Mouse (Mus musculus): ENCODE data around the gene Eme1. TPM values are rescaled to one million over a fixed set of nuclear protein-coding genes. Genes with fewer than 3 reads are reported as not detected.
"Not testable (repeated sequence)": the region's sequence is repeated elsewhere in the genome, so short reads cannot be mapped to it uniquely, and the experiment has no call there.

Eme1 gene
- total RNA-seq (2021) = not detected
- long read RNA-seq, experiment 1 = 0 reads
- long read RNA-seq, experiment 2 = 0 reads

- peak; percentile 83 to 85 for DNase-seq (ENCODE audit: low spot score in 2 of 2)
Measured at GRCm38 (mm10) chr11:94653663-94654436, at the start of gene Eme1, which contains the start of gene Mrpl27. Gene Eme1 (minus strand): TSS chr11:94653964. Gene Mrpl27 (plus strand): TSS chr11:94653767.

- DNase-seq (ENCODE audit: low spot score in 2 of 2) = no peak
Measured at GRCm38 (mm10) chr11:94702216-94702610, 48.4 kb upstream of the Eme1 start.

- DNase-seq (ENCODE audit: low spot score in 2 of 2) = no peak
Measured at GRCm38 (mm10) chr11:94701401-94702215, 47.8 kb upstream of the Eme1 start.

- no peak for DNase-seq (ENCODE audit: low spot score in 2 of 2)
Measured at GRCm38 (mm10) chr11:94699399-94699798, 45.6 kb upstream of the Eme1 start.

- DNase-seq (ENCODE audit: low spot score in 2 of 2) = no peak
Measured at GRCm38 (mm10) chr11:94697703-94698464, 44.1 kb upstream of the Eme1 start.

DNA sequence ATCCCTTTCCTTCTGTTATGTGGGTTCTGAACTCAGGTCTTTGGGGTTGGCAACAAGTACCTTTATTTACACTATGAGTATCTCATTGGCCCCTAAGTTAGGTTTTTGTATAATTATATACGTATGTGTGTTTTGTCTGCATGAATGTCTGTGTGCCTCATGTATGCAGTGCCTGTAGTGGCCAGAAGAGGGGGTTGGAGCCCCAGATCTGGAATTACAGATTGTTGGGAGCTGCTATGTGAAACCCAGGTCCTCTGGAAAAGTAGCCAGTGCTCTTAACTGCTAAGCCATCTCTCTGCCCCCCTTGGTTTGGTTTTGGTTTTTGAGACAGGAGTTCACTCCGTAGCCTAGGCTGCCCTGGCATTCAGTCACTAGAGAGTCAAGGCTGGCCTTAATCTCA, 43.4 kb upstream of the Eme1 start:
- DNase-seq (ENCODE audit: low spot score in 2 of 2) = no peak

GRCm38 (mm10) chr11:94695508-94695907, 41.7 kb upstream of the Eme1 start:
- no peak for DNase-seq (ENCODE audit: low spot score in 2 of 2)

- not testable (repeated sequence) for DNase-seq (ENCODE audit: low spot score in 2 of 2)
Measured at GRCm38 (mm10) chr11:94692502-94692901, 38.7 kb upstream of the Eme1 start.

- no peak for DNase-seq (ENCODE audit: low spot score in 2 of 2)
Measured at GRCm38 (mm10) chr11:94687178-94687577, 33.4 kb upstream of the Eme1 start.

DNA sequence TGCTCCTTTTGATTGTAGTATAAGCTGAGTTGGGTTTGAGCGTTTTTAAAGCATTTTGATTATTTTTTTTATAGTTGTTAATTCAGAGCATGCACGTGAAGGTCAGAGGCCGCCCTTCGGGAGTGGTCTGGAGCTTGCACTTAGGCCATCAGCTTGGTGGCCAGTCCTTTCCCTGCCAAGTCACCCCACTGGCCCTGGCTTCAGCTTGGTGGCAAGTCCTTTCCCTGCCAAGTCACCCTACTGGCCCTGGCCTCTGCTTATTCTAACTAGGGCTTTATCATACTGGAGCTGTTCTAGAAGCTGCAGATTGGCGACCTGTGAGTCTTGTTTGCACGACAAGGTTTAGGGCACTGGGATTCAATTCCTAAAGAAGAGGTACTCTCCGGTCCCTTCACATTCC, 28.7 kb upstream of the Eme1 start:
- no peak for DNase-seq (ENCODE audit: low spot score in 2 of 2)

DNA sequence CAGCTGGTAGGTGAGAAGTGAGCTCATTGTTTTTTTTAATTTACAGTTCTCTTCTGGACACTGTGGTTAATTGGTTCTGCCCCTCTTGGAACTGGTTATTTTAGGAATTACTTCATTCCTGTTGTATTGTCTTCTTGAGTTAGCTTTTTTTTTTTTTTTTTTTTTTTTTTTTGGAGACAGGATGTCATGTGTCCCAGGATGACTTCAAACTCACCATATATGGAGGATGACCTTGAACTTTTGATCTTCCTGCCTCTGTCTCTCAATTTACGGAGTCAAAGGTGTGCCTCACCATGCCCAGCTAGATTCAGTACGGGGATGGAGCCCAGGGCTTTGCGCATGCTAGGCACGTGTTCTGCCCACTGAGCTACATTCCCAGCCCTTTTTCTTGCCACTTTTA, 27.9 kb upstream of the Eme1 start:
- no peak for DNase-seq (ENCODE audit: low spot score in 2 of 2)

- no peak for DNase-seq (ENCODE audit: low spot score in 2 of 2)
Measured at GRCm38 (mm10) chr11:94680639-94681038, 26.9 kb upstream of the Eme1 start.

DNA sequence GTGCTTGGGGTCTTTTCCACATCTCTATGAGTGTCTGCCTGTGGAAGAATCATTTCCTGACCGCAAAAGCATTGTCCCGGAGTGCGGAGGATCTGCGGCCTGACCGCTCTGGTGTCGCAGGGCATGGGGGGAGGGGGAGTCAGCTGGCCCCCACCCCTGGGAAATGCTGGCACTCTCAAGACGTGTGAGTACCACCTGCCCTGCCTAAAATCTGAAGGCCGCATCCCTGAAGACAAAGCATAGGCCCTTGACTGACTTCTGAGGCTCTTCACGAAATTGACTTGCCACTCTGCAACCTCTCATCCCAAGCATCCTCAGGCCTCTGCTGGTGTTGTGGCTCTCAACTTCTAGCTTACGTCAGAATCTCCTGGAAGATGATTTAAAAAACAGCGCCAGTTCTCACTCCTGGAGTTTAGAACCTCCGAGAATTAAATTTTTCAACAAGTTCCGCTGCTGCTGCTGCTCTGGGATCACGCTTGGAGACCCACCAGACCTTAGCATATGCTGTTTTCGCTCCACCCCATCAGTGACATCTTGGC, 23.9 kb upstream of the Eme1 start:
- DNase-seq (ENCODE audit: low spot score in 2 of 2) = no peak

GRCm38 (mm10) chr11:94676754-94677606, 23.2 kb upstream of the Eme1 start, which contains the start of gene Xylt2:
Gene Xylt2 (minus strand): TSS chr11:94677515.
- peak; percentile 82 to 91 for DNase-seq (ENCODE audit: low spot score in 2 of 2)

GRCm38 (mm10) chr11:94676308-94676707, 22.5 kb upstream of the Eme1 start:
- no peak for DNase-seq (ENCODE audit: low spot score in 2 of 2)

- DNase-seq (ENCODE audit: low spot score in 2 of 2) = no peak
Measured at GRCm38 (mm10) chr11:94675446-94675845, 21.7 kb upstream of the Eme1 start.

DNA sequence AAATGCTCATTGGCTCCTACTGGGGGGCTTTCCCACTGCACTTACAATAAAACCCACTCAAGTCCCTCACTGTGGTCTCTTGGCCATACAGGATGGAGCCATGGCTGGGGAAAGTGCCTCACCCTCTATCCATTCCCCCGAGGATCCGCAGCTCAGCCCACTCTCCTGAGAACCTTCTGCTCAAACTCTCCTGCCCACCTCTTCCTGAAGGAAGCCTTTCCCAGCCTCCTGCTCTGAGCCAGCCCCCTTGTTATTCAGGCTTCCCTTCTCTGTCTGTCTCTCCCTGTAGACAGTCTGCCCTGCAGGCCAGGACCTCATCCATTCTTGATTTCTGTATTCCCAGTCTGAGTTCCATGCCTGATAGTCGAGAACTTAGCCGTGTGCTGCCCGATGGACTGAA, 21.2 kb upstream of the Eme1 start:
- peak; percentile 31 to 50 for DNase-seq (ENCODE audit: low spot score in 2 of 2)

DNA sequence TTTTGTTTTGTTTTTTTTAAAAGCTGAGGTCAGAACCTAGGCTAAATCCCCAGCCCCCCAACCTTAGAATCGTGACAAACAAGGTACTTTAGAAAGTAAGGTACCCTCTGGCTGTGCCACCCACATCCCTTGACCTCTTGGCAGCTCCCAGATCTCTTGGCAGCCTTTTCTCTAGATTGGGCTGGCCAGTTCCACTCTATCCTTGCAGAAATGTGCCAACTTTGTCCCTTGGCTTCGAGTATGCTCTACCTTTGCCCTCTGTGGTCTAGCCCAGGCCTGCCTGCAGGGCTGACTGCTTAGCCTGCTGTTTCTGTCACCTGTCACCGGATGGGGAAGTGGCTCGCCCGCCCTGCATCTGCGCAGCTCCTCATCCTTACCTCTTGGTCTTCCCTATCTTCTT, 11.5 kb upstream of the Eme1 start:
- DNase-seq (ENCODE audit: low spot score in 2 of 2) = no peak

DNA sequence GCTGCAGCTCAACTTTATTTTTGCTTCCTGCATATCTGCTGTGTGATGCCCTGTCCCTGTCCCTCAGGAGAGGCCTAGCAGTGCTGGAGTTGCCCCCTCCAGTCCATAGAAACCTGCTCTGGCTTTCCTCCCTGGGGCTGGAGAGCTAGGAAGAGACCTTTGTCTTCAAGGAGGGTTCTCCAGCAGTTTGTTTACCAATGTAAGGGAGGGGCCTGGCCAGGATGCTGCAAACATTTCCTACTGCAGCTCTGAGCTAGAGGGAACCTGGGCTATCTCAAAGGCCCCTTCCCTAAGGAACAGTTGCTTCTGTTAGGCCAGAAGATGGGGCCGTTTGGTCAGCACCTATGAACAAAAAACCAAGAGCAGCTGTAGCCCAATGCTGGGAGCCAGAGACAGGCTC, 7.6 kb upstream of the Eme1 start:
- no peak for DNase-seq (ENCODE audit: low spot score in 2 of 2)

DNA sequence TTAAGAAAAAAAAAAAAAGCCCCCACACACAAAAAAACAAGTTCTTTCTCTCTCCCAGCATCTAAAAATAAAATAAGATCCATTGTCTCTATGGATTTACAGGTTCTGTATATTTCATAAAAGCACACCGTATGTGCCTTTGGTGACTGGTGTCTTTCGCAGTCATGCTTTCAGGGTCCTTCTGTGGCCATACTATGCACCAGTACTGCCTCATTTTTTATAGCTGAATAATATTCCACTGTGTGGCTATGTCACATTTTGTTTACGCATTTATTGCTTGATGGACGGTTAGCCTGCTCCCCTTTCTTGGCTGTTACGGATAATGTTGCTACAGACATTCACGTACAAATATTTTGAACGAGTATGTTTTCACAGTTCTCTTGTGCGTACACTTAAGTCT, 791 bp downstream of the Eme1 start:
- no peak for DNase-seq (ENCODE audit: low spot score in 2 of 2)
